Mouse (Mus musculus): Measurements from ENCODE around the gene Dph3. TPM values are rescaled to one million over a fixed set of nuclear protein-coding genes. Genes with fewer than 3 reads are reported as not detected.
"Not testable (repeated sequence)": the region's sequence is repeated elsewhere in the genome, so short reads cannot be mapped to it uniquely, and the experiment has no call there.

The Dph3 gene
- 76.6 and 77.1 TPM in 2 replicates for polyA plus RNA-seq (2015; fragmentation: Nextera tagmentation; extraction: Ambion mirVana)

DNA sequence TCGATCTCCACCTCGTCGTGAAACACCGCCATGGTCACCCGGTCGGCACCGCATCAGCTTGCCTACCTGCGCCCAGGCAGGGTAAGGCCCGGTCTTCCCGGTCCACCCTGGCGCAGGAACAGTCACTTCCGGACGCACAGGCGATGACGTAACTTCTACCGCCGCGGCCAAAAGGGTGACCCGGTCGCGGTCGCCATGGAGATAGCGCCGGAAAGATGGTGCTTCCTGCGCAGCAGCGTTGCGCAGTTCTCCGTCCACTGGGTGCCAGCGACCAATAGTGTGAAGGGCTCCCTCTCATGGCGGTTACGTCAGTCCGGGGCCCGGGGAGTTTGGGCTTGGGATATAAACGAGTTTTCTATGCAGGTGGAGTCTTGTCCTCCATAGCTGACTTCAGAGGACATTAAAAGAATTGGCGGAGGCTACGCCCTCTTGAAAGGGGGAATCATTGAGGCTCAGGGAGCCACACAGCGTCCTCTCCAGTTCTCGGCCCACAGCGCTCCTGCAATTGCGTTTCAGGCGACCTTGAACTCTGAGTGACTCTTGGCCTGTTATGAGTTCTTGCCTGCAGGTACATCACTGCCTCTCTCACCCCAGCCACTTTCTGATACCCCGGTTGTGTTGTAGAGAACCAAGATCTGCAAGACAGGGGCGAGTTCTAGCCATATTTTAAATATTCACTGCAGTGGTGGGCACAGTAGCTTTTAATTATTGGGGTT, at the start of gene Dph3:
TSS of gene Dph3 (minus strand) at position 244 of the 716 bp plus-strand sequence.
- peak within 1 kb of the TSS; percentile 75 for H3K27ac ChIP-seq (ENCODE audit: low read length)
- WGBS, result under 1% methylated on average over 43 of the region's 43 CpGs
- no peaks in the 10 kb centered on the region for H3K9me3 ChIP-seq (ENCODE audit: control insufficient read depth, low read length)
- peak within 1 kb of the TSS; percentile 75 for H3K9ac ChIP-seq (ENCODE audit: low read length)
- no peaks in the 10 kb centered on the region for H3K27me3 ChIP-seq (ENCODE audit: control insufficient read depth, insufficient read depth, low read depth, low read length)
- H3K4me3 ChIP-seq (ENCODE audit: low read length), result peak within 1 kb of the TSS; percentile 79
- H3K4me2 ChIP-seq (ENCODE audit: low read depth, low read length), result peak within 1 kb of the TSS; percentile 83
- peaks cover 20% of the 10 kb centered on the region for H3K36me3 ChIP-seq (ENCODE audit: control insufficient read depth, insufficient read depth, low read length)
- peak; percentile 97 for ATAC-seq (ENCODE audit: low read depth)
- 0 out of 2 replicates have a peak, but pooled peaks cover 3% of the 10 kb centered on the region for H3K4me1 ChIP-seq (replicated peaks; ENCODE audit: control insufficient read depth, insufficient read depth, low read length)

DNA sequence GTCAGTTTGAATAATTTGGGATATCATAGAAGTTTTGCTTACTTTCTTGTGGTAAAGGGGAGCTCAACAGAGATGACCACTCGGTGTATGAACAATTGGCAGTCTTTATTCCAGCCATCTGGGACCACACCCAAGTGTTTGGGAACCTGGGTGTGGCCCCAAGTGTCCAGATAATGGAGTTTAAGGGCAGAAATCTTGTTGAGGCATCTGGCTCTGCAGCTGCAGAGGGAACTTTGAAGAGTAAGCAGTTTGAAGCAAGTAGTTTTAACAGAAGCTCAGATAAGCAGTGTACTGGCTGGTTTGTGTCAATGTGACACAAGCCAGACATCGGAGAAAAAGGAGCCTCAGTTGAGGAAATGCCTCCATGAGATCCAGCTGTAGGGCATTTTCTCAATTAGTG, 48.8 kb upstream of the Dph3 start:
- no peak overlapping the region for H3K27ac ChIP-seq (ENCODE audit: low read length)
- no peak for ATAC-seq (ENCODE audit: low read depth)
- no peaks in the 10 kb centered on the region for H3K4me1 ChIP-seq (replicated peaks; ENCODE audit: control insufficient read depth, insufficient read depth, low read length)
- H3K36me3 ChIP-seq (ENCODE audit: control insufficient read depth, insufficient read depth, low read length), result no peaks in the 10 kb centered on the region
- no peaks in the 10 kb centered on the region for H3K27me3 ChIP-seq (ENCODE audit: control insufficient read depth, insufficient read depth, low read depth, low read length)
- no peaks in the 10 kb centered on the region for H3K9me3 ChIP-seq (ENCODE audit: control insufficient read depth, low read length)
- no peak overlapping the region for H3K9ac ChIP-seq (ENCODE audit: low read length)
- no peak overlapping the region for H3K4me3 ChIP-seq (ENCODE audit: low read length)
- H3K4me2 ChIP-seq (ENCODE audit: low read depth, low read length), result no peak overlapping the region
- 42% methylated on average over 2 of the region's 2 CpGs for WGBS

DNA sequence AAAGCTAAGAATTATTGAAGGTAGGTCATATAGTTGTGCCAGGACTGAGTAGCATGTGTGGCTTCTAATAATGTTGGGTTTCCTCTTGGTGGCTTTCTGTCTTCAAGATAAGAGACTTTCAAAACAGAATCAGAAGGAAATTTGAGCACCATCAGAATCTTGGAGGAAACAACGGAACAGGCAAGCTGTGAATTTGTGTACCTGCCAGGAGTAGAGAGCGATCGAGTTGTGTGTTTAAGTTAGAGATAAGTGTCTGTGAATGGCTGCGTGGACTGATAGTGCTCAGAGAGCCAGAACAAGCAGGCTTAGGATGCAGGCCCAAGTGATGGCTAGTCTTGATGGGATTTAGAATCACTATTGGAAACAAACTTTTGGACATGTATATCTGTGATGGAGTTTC, 46.3 kb upstream of the Dph3 start:
- Histone ChIP-seq H3K27me3 (ENCODE audit: control insufficient read depth, insufficient read depth, low read depth, low read length) (no peaks in the 10 kb centered on the region), H3K27ac (ENCODE audit: low read length) (no peak overlapping the region), H3K36me3 (ENCODE audit: control insufficient read depth, insufficient read depth, low read length) (no peaks in the 10 kb centered on the region), H3K4me3 (ENCODE audit: low read length) (no peak overlapping the region), H3K4me1 (replicated peaks; ENCODE audit: control insufficient read depth, insufficient read depth, low read length) (no peaks in the 10 kb centered on the region), H3K9ac (ENCODE audit: low read length) (no peak overlapping the region), H3K9me3 (ENCODE audit: control insufficient read depth, low read length) (no peaks in the 10 kb centered on the region), H3K4me2 (ENCODE audit: low read depth, low read length) (no peak overlapping the region)
- no peak for ATAC-seq (ENCODE audit: low read depth)
- WGBS, result 20% methylated on average over 4 of the region's 4 CpGs

DNA sequence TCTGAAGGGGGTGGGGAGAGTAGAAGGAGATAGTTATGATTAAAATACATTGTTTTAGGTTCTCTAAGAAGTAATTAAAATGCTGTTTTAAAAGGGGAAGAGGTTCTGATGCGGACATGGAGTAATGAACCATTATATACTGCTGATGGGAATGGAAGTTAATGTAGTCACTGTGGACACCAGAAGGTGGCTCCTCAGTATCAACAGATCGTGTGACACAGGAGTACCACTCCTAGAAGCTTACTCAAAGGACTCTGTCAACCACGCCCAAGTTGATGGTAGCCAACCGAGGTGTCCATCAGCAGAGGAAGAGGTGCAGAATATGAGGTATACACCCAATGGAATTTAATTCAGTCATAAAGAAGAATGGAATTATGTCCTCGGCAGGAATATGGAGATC, 42.9 kb upstream of the Dph3 start:
- H3K27ac ChIP-seq (ENCODE audit: low read length), result no peak overlapping the region
- H3K4me1 ChIP-seq (replicated peaks; ENCODE audit: control insufficient read depth, insufficient read depth, low read length), result no peaks in the 10 kb centered on the region
- WGBS, result 76% methylated on average over 5 of the region's 5 CpGs
- no peaks in the 10 kb centered on the region for H3K36me3 ChIP-seq (ENCODE audit: control insufficient read depth, insufficient read depth, low read length)
- no peak overlapping the region for H3K4me3 ChIP-seq (ENCODE audit: low read length)
- no peaks in the 10 kb centered on the region for H3K27me3 ChIP-seq (ENCODE audit: control insufficient read depth, insufficient read depth, low read depth, low read length)
- H3K9ac ChIP-seq (ENCODE audit: low read length), result no peak overlapping the region
- H3K4me2 ChIP-seq (ENCODE audit: low read depth, low read length), result no peak overlapping the region
- H3K9me3 ChIP-seq (ENCODE audit: control insufficient read depth, low read length), result no peaks in the 10 kb centered on the region
- ATAC-seq (ENCODE audit: low read depth), result no peak

DNA sequence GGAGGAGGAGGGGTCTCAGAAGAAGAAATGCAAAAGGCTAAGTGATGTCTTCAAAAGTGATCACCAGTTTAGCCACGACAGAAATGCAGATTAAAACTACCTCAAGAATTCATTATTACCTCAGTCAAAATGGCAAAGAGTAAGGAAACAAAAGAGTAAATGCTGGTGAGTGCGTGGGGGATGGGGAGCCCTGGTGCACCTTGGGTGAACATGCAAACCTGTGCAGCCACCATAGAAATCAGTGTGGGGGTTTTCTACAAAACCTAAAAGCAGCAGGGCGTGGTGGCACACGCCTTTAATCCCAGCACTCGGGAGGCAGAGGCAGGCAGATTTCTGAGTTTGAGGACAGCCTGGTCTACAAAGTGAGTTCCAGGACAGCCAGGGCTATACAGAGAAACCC, 39.7 kb upstream of the Dph3 start:
- WGBS, result 78% methylated on average over 5 of the region's 5 CpGs
- not testable (repeated sequence) for ATAC-seq (ENCODE audit: low read depth)

DNA sequence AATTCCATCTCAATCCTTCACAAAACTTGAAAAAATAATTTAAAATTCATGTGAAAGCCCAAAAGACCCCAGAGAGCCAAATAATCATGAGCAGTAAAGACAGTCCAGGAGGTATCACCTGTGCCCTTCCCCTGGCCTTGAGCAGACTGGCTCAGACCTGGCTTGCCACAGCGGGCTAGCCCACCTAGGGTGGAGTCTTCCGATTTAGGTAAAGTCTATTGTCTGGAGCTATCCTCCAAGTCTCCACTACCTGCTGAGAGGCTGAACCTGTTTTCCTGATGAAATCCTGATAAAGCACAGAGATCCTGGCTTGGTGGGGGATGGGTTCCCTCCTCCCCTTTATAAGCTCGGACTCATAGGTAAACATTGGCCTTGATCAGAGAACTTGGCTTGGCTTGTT, 38.7 kb upstream of the Dph3 start:
- 53% methylated on average over 3 of the region's 3 CpGs for WGBS
- no peaks in the 10 kb centered on the region for H3K9me3 ChIP-seq (ENCODE audit: control insufficient read depth, low read length)
- ATAC-seq (ENCODE audit: low read depth), result no peak

More for the DNA sequence above, 39.7 kb upstream of the Dph3 start:
- not testable (repeated sequence) for H3K9ac ChIP-seq (ENCODE audit: low read length); H3K4me3 ChIP-seq (ENCODE audit: low read length); H3K27me3 ChIP-seq (ENCODE audit: control insufficient read depth, insufficient read depth, low read depth, low read length); H3K9me3 ChIP-seq (ENCODE audit: control insufficient read depth, low read length); H3K4me1 ChIP-seq (replicated peaks; ENCODE audit: control insufficient read depth, insufficient read depth, low read length); H3K4me2 ChIP-seq (ENCODE audit: low read depth, low read length); H3K27ac ChIP-seq (ENCODE audit: low read length); H3K36me3 ChIP-seq (ENCODE audit: control insufficient read depth, insufficient read depth, low read length)

DNA sequence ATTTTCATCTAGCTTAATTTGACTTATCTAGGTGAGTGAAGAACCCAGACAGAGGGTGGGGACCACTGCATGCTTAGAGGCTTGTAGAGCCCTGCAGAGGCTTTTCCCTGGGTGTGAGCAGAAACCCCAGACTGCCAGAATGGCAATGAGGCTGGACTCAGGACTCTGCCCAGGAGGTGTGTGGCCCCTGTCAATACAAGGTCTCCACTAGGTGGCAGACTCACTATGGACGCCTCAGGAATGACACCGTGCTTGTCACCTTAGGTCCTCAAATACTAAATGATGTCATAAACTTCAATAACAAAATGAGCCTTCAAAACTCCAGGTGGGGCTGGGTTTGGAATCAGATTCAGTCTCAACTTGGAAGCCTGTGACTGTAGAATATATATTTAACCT, 36.4 kb upstream of the Dph3 start:
- ATAC-seq (ENCODE audit: low read depth), result no peak
- WGBS, result 42% methylated on average over 2 of the region's 2 CpGs
- no peaks in the 10 kb centered on the region for H3K9me3 ChIP-seq (ENCODE audit: control insufficient read depth, low read length)
- H3K27me3 ChIP-seq (ENCODE audit: control insufficient read depth, insufficient read depth, low read depth, low read length), result no peaks in the 10 kb centered on the region
- no peak overlapping the region for H3K4me2 ChIP-seq (ENCODE audit: low read depth, low read length)
- no peak overlapping the region for H3K9ac ChIP-seq (ENCODE audit: low read length)
- no peaks in the 10 kb centered on the region for H3K4me1 ChIP-seq (replicated peaks; ENCODE audit: control insufficient read depth, insufficient read depth, low read length)
- no peaks in the 10 kb centered on the region for H3K36me3 ChIP-seq (ENCODE audit: control insufficient read depth, insufficient read depth, low read length)
- H3K27ac ChIP-seq (ENCODE audit: low read length), result no peak overlapping the region
- no peak overlapping the region for H3K4me3 ChIP-seq (ENCODE audit: low read length)

More for the DNA sequence above, 38.7 kb upstream of the Dph3 start:
- Histone ChIP-seq H3K36me3 (ENCODE audit: control insufficient read depth, insufficient read depth, low read length) (no peaks in the 10 kb centered on the region), H3K4me3 (ENCODE audit: low read length) (no peak overlapping the region), H3K4me2 (ENCODE audit: low read depth, low read length) (no peak overlapping the region), H3K4me1 (replicated peaks; ENCODE audit: control insufficient read depth, insufficient read depth, low read length) (no peaks in the 10 kb centered on the region), H3K9ac (ENCODE audit: low read length) (no peak overlapping the region), H3K27me3 (ENCODE audit: control insufficient read depth, insufficient read depth, low read depth, low read length) (no peaks in the 10 kb centered on the region), H3K27ac (ENCODE audit: low read length) (no peak overlapping the region)

DNA sequence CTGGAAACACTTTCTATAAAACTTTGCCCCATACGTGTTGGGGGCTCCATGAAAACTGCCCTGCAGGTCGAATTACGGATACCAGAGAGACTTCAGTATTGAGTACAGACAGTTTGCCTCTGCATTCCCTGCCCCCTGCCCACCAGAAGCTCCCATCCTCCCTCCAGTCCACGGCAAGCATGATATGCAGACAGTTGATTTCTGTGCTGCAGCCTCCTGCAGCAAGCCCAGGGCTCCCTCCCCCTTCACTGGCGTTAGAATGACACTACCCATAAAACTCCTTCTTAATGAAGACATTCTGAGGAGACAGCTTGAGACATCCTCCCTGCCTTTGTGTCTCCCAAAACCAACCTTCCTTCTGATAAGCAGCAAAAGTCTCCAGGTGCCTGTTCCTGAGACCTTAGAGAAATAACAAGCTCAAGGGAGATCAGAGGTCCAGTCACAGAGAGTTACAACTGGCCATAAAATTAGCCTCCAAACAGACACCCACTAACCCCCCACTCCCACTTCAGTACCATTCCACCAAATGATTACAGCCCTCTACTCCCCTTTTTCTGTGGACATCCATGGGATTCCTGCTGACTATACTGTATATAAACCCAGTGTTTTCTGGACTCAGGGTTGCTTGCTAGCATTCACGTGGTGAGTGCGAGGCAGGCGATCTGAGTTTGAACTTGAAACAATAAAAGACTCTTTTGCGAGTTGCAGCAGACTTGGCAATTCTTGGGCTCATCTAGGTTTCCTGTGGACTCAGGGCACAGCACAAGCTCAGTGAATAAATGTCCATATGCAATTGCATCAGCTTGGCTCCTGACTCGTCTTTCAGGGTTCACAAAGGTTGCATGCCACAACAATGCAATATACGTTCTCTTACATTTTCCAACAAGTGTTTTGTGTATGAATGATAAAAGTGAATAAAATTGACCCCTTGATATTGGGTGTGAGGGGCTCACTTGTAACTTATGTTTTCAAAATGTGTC, 35.7 kb upstream of the Dph3 start:
- Histone ChIP-seq H3K9me3 (ENCODE audit: control insufficient read depth, low read length) (no peaks in the 10 kb centered on the region), H3K4me3 (ENCODE audit: low read length) (no peak overlapping the region)

DNA sequence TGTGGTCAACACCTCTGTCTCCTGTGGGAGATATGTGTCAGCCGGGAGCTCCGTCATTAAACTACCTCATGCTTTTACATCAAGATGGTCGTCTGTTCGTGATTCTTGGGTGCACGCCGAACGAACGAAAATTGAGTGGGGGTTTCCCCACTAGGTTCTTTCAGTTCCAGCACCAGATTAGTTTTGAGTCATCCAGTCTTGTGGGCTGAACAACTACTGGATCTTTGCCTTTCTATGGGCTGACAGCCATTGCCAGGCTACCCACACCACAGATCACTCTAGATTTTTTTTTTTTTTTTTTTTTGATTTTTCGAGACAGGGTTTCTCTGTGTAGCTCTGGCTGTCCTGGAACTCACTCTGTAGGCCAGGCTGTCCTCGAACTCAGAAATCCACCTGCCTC, 26.6 kb upstream of the Dph3 start:
- H3K4me3 ChIP-seq (ENCODE audit: low read length); H3K4me1 ChIP-seq (replicated peaks; ENCODE audit: control insufficient read depth, insufficient read depth, low read length); H3K27me3 ChIP-seq (ENCODE audit: control insufficient read depth, insufficient read depth, low read depth, low read length); ATAC-seq (ENCODE audit: low read depth); H3K9me3 ChIP-seq (ENCODE audit: control insufficient read depth, low read length); H3K27ac ChIP-seq (ENCODE audit: low read length); H3K9ac ChIP-seq (ENCODE audit: low read length); H3K36me3 ChIP-seq (ENCODE audit: control insufficient read depth, insufficient read depth, low read length); H3K4me2 ChIP-seq (ENCODE audit: low read depth, low read length): not testable (repeated sequence)
- 94% methylated on average over 10 of the region's 10 CpGs for WGBS

More for the DNA sequence above, 35.7 kb upstream of the Dph3 start:
- ATAC-seq (ENCODE audit: low read depth), result no peak
- Histone ChIP-seq H3K4me1 (replicated peaks; ENCODE audit: control insufficient read depth, insufficient read depth, low read length) (no peaks in the 10 kb centered on the region), H3K27me3 (ENCODE audit: control insufficient read depth, insufficient read depth, low read depth, low read length) (no peaks in the 10 kb centered on the region), H3K27ac (ENCODE audit: low read length) (no peak overlapping the region), H3K4me2 (ENCODE audit: low read depth, low read length) (no peak overlapping the region), H3K9ac (ENCODE audit: low read length) (no peak overlapping the region), H3K36me3 (ENCODE audit: control insufficient read depth, insufficient read depth, low read length) (no peaks in the 10 kb centered on the region)
- 64% methylated on average over 11 of the region's 11 CpGs for WGBS
